Mouse (Mus musculus): ENCODE measurements around the gene Coq2. TPM values are rescaled to one million over a fixed set of nuclear protein-coding genes. Genes with fewer than 3 reads are reported as not detected.

Gene Coq2
- polyA plus RNA-seq (2015; fragmentation: Nextera tagmentation; extraction: Ambion mirVana), result 52.2 and 52.3 TPM in 2 replicates

- Histone ChIP-seq H3K9ac (peak within 1 kb of the TSS; percentile 79), H3K4me1 (replicated peaks) (peaks cover 21% of the 10 kb centered on the region), H3K27ac (replicated peaks) (peak within 1 kb of the TSS; percentile 79), H3K9me3 (no peaks in the 10 kb centered on the region), H3K27me3 (no peaks in the 10 kb centered on the region), H3K36me3 (no peaks in the 10 kb centered on the region), H3K4me3 (peak within 1 kb of the TSS; percentile 79), H3K4me2 (peak within 1 kb of the TSS; percentile 68)
- ATAC-seq (ENCODE audit: low FRiP score, low read depth), result no peak
- WGBS, result 9% methylated on average over 17 of the region's 17 CpGs
Observed at GRCm38 (mm10) chr5:100674711-100675376, at the start of gene Coq2. Gene Coq2 (minus strand): TSS chr5:100675140.

- peak within 1 kb of the TSS; percentile 37 for H3K9ac ChIP-seq
Observed at GRCm38 (mm10) chr5:100719235-100720088, 44.5 kb upstream of the Coq2 start, which contains the start of gene Hpse. Gene Hpse (minus strand): TSS chr5:100719716.

GRCm38 (mm10) chr5:100716762-100717161 is 41.8 kb upstream of the Coq2 start:
- Histone ChIP-seq H3K27me3 (peaks cover 15% of the 10 kb centered on the region), H3K27ac (replicated peaks) (no peak overlapping the region), H3K9me3 (no peaks in the 10 kb centered on the region), H3K4me1 (replicated peaks) (peaks cover 15% of the 10 kb centered on the region), H3K9ac (no peak overlapping the region), H3K4me2 (no peak overlapping the region), H3K36me3 (no peaks in the 10 kb centered on the region), H3K4me3 (no peak overlapping the region)
- 96% methylated on average over 15 of the region's 15 CpGs for WGBS
- ATAC-seq (ENCODE audit: low FRiP score, low read depth), result no peak

More at GRCm38 (mm10) chr5:100719235-100720088, 44.5 kb upstream of the Coq2 start, which contains the start of gene Hpse:
- Histone ChIP-seq H3K27me3 (peaks cover 15% of the 10 kb centered on the region), H3K4me3 (peak within 1 kb of the TSS; percentile 50), H3K4me1 (replicated peaks) (peaks cover 15% of the 10 kb centered on the region), H3K36me3 (no peaks in the 10 kb centered on the region), H3K9me3 (no peaks in the 10 kb centered on the region), H3K4me2 (peak within 1 kb of the TSS; percentile 99), H3K27ac (replicated peaks) (no peak within 1 kb of the TSS)
- ATAC-seq (ENCODE audit: low FRiP score, low read depth), result peak; percentile 34; the same call in 1 of the 2 replicates
- WGBS, result under 1% methylated on average over 55 of the region's 56 CpGs

GRCm38 (mm10) chr5:100711219-100711618 is 36.3 kb upstream of the Coq2 start:
- H3K36me3 ChIP-seq, result no peaks in the 10 kb centered on the region
- no peaks in the 10 kb centered on the region for H3K4me1 ChIP-seq (replicated peaks)
- no peak for ATAC-seq (ENCODE audit: low FRiP score, low read depth)
- no peak overlapping the region for H3K27ac ChIP-seq (replicated peaks)
- no peaks in the 10 kb centered on the region for H3K27me3 ChIP-seq
- H3K9me3 ChIP-seq, result no peaks in the 10 kb centered on the region
- 98% methylated on average over 6 of the region's 6 CpGs for WGBS
- no peak overlapping the region for H3K4me3 ChIP-seq
- H3K4me2 ChIP-seq, result no peak overlapping the region
- no peak overlapping the region for H3K9ac ChIP-seq

- no peaks in the 10 kb centered on the region for H3K36me3 ChIP-seq
- H3K27me3 ChIP-seq, result no peaks in the 10 kb centered on the region
- H3K9ac ChIP-seq, result no peak overlapping the region
- H3K9me3 ChIP-seq, result no peaks in the 10 kb centered on the region
- 74% methylated on average over 2 of the region's 2 CpGs for WGBS
- no peak overlapping the region for H3K27ac ChIP-seq (replicated peaks)
- H3K4me1 ChIP-seq (replicated peaks), result no peaks in the 10 kb centered on the region
- no peak for ATAC-seq (ENCODE audit: low FRiP score, low read depth)
- H3K4me2 ChIP-seq, result no peak overlapping the region
- no peak overlapping the region for H3K4me3 ChIP-seq
Observed at GRCm38 (mm10) chr5:100710012-100710411, 35.1 kb upstream of the Coq2 start.

GRCm38 (mm10) chr5:100709035-100709434 is 34.1 kb upstream of the Coq2 start:
- 88% methylated on average over 6 of the region's 6 CpGs for WGBS
- no peak overlapping the region for H3K9ac ChIP-seq
- H3K27me3 ChIP-seq, result no peaks in the 10 kb centered on the region
- H3K4me1 ChIP-seq (replicated peaks), result no peaks in the 10 kb centered on the region
- no peak overlapping the region for H3K4me2 ChIP-seq
- no peak overlapping the region for H3K4me3 ChIP-seq
- no peaks in the 10 kb centered on the region for H3K9me3 ChIP-seq
- no peak overlapping the region for H3K27ac ChIP-seq (replicated peaks)
- no peak for ATAC-seq (ENCODE audit: low FRiP score, low read depth)
- no peaks in the 10 kb centered on the region for H3K36me3 ChIP-seq

GRCm38 (mm10) chr5:100706675-100707074 is 31.7 kb upstream of the Coq2 start:
- ATAC-seq (ENCODE audit: low FRiP score, low read depth), result no peak
- Histone ChIP-seq H3K27ac (replicated peaks) (no peak overlapping the region), H3K27me3 (no peaks in the 10 kb centered on the region), H3K4me2 (no peak overlapping the region), H3K9me3 (no peaks in the 10 kb centered on the region), H3K4me1 (replicated peaks) (no peaks in the 10 kb centered on the region), H3K9ac (no peak overlapping the region), H3K4me3 (no peak overlapping the region), H3K36me3 (no peaks in the 10 kb centered on the region)
- 28% methylated on average over 8 of the region's 8 CpGs for WGBS

- no peak overlapping the region for H3K27ac ChIP-seq (replicated peaks)
- H3K27me3 ChIP-seq, result no peaks in the 10 kb centered on the region
- ATAC-seq (ENCODE audit: low FRiP score, low read depth), result no peak
- no peaks in the 10 kb centered on the region for H3K4me1 ChIP-seq (replicated peaks)
- H3K9ac ChIP-seq, result no peak overlapping the region
- H3K4me2 ChIP-seq, result no peak overlapping the region
- H3K4me3 ChIP-seq, result no peak overlapping the region
- WGBS, result 97% methylated on average over 2 of the region's 2 CpGs
- H3K36me3 ChIP-seq, result no peaks in the 10 kb centered on the region
- H3K9me3 ChIP-seq, result no peaks in the 10 kb centered on the region
Observed at GRCm38 (mm10) chr5:100704272-100704671, 29.3 kb upstream of the Coq2 start.

GRCm38 (mm10) chr5:100702325-100702724 is 27.4 kb upstream of the Coq2 start:
- 91% methylated on average over 3 of the region's 3 CpGs for WGBS
- Histone ChIP-seq H3K4me1 (replicated peaks) (no peaks in the 10 kb centered on the region), H3K27ac (replicated peaks) (no peak overlapping the region), H3K27me3 (no peaks in the 10 kb centered on the region), H3K9me3 (no peaks in the 10 kb centered on the region), H3K4me2 (no peak overlapping the region), H3K4me3 (no peak overlapping the region), H3K9ac (no peak overlapping the region), H3K36me3 (no peaks in the 10 kb centered on the region)
- no peak for ATAC-seq (ENCODE audit: low FRiP score, low read depth)

GRCm38 (mm10) chr5:100700861-100701620 is 26.1 kb upstream of the Coq2 start:
- Histone ChIP-seq H3K27me3 (no peaks in the 10 kb centered on the region), H3K4me3 (no peak overlapping the region), H3K4me1 (replicated peaks) (no peaks in the 10 kb centered on the region), H3K27ac (replicated peaks) (no peak overlapping the region), H3K36me3 (no peaks in the 10 kb centered on the region), H3K9me3 (no peaks in the 10 kb centered on the region), H3K4me2 (no peak overlapping the region), H3K9ac (no peak overlapping the region)
- 85% methylated on average over 12 of the region's 13 CpGs for WGBS
- ATAC-seq (ENCODE audit: low FRiP score, low read depth), result no peak

- H3K4me3 ChIP-seq, result no peak overlapping the region
- H3K27me3 ChIP-seq, result no peaks in the 10 kb centered on the region
- H3K27ac ChIP-seq (replicated peaks), result no peak overlapping the region
- ATAC-seq (ENCODE audit: low FRiP score, low read depth), result no peak
- no peak overlapping the region for H3K4me2 ChIP-seq
- H3K36me3 ChIP-seq, result no peaks in the 10 kb centered on the region
- no peak overlapping the region for H3K9ac ChIP-seq
- H3K9me3 ChIP-seq, result no peaks in the 10 kb centered on the region
- 77% methylated on average over 2 of the region's 2 CpGs for WGBS
- no peaks in the 10 kb centered on the region for H3K4me1 ChIP-seq (replicated peaks)
Observed at GRCm38 (mm10) chr5:100697886-100698285, 22.9 kb upstream of the Coq2 start.

GRCm38 (mm10) chr5:100697398-100697797 is 22.5 kb upstream of the Coq2 start:
- Histone ChIP-seq H3K4me3 (no peak overlapping the region), H3K9me3 (no peaks in the 10 kb centered on the region), H3K27me3 (no peaks in the 10 kb centered on the region), H3K9ac (no peak overlapping the region), H3K4me2 (no peak overlapping the region), H3K4me1 (replicated peaks) (no peaks in the 10 kb centered on the region), H3K36me3 (no peaks in the 10 kb centered on the region), H3K27ac (replicated peaks) (no peak overlapping the region)
- no peak for ATAC-seq (ENCODE audit: low FRiP score, low read depth)
- 74% methylated on average over 2 of the region's 2 CpGs for WGBS
